Mouse (Mus musculus): ENCODE results near the gene Abtb2. TPM values are rescaled to one million over a fixed set of nuclear protein-coding genes. Genes with fewer than 3 reads are reported as not detected.

Gene Abtb2
- total RNA-seq, 4 experiments from 2014 or later: 8.8 to 57.0 (median 24.5) TPM

- DNase-seq: no peak
These were observed 18.0 kb downstream of the Abtb2 start for GRCm38 (mm10) chr2:103584093-103584492.

GRCm38 (mm10) chr2:103586423-103586822, 20.3 kb downstream of the Abtb2 start:
- DNase-seq: no peak

GRCm38 (mm10) chr2:103588776-103589175, 22.7 kb downstream of the Abtb2 start:
- no peak for DNase-seq

GRCm38 (mm10) chr2:103589400-103589799, 23.3 kb downstream of the Abtb2 start:
- no peak for DNase-seq

GRCm38 (mm10) chr2:103590645-103591044, 24.5 kb downstream of the Abtb2 start:
- DNase-seq: no peak

GRCm38 (mm10) chr2:103591742-103592590, 25.9 kb downstream of the Abtb2 start:
- DNase-seq: peak; percentile 32

- no peak for DNase-seq
These were observed 26.4 kb downstream of the Abtb2 start for GRCm38 (mm10) chr2:103592591-103592929.

- no peak for DNase-seq
These were observed 28.5 kb downstream of the Abtb2 start for GRCm38 (mm10) chr2:103594592-103595011.

GRCm38 (mm10) chr2:103595028-103595651, 29.0 kb downstream of the Abtb2 start:
- DNase-seq: no peak

GRCm38 (mm10) chr2:103599296-103599695, 33.2 kb downstream of the Abtb2 start:
- no peak for DNase-seq

GRCm38 (mm10) chr2:103600165-103600891, 34.2 kb downstream of the Abtb2 start:
- DNase-seq: peak; percentile 31

- no peak for DNase-seq
These were observed 35.0 kb downstream of the Abtb2 start for GRCm38 (mm10) chr2:103601126-103601525.

- DNase-seq: no peak
These were observed 35.4 kb downstream of the Abtb2 start for GRCm38 (mm10) chr2:103601531-103601930.

GRCm38 (mm10) chr2:103603209-103603608, 37.1 kb downstream of the Abtb2 start:
- DNase-seq: no peak

- DNase-seq: no peak
These were observed 37.8 kb downstream of the Abtb2 start for GRCm38 (mm10) chr2:103603869-103604268.

GRCm38 (mm10) chr2:103605805-103606498, 39.8 kb downstream of the Abtb2 start:
- DNase-seq: no peak

- no peak for DNase-seq
These were observed 41.8 kb downstream of the Abtb2 start for GRCm38 (mm10) chr2:103607926-103608325.

- no peak for DNase-seq
These were observed 42.8 kb downstream of the Abtb2 start for GRCm38 (mm10) chr2:103608947-103609346.

- DNase-seq: no peak
These were observed 43.4 kb downstream of the Abtb2 start for GRCm38 (mm10) chr2:103609499-103609898.

GRCm38 (mm10) chr2:103610831-103611535, 44.9 kb downstream of the Abtb2 start:
- no peak for DNase-seq

- no peak for DNase-seq
These were observed 47.8 kb downstream of the Abtb2 start for GRCm38 (mm10) chr2:103613865-103614264.

- DNase-seq: no peak
These were observed 48.9 kb downstream of the Abtb2 start for GRCm38 (mm10) chr2:103615028-103615427.

Measured in adrenal gland, adult 8-10 months (tissue).